Mouse (Mus musculus) CD8-positive naive resting alpha-beta T cell, adult 2 months (primary cell): ENCODE data around the gene Nfasc.

Experiments
- DNase-seq, 2 experiments: peaks; one replicate each; pipeline ENCODE4 v3.0.0; 2022; ENCODE audit warnings: low read depth in 2 of 2, low spot score in 2 of 2

Nfasc gene

DNA sequence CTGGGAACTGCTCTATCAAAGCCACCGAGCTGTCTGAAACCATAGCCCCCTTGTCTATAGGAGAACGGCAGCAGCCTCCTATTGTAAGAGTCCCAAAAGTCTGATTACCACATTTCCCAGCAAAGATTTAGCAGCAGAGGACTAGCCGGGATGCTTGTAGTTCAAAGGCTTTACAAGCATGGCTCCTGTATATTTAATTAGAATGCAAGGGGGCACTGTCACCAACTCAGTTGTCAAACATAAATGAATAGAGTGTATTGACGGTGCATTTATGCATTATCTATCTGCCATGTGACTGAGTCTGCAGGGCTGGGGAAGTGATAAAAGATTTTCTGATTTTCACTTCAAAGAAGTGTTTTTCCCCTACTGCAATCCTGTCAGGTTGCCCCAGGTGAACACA, 156.2 kb downstream of the Nfasc start:
- DNase-seq: no peak

DNA sequence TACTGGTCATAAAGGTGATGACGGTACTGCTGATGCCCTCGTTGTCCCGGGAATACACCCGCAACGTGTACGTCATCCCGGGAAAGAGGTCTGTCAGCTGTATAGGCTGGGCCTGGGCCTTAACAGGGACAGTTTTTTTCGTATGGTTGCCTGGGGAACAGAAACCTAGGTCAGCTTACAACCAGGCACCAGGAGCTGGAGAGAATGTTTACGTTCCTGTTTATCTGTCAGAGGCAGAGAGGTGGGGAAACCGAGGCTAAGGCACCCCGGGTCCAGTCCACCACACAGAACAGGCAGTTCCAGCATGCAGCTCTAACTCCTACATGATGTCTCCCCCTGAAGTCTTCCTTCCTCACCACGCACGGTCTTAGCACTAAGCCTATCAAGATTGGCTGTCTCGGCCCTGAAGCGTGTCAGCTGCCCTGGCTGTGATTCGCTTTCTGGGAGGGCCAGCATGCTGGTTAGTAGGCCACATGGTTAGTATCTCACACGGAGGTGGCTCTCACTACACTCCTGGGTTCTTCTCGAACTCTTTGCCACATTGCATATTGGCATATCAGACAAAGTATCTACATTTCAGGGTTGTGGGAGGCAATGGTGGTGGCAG, 158.5 kb downstream of the Nfasc start:
- no peak for DNase-seq

DNA sequence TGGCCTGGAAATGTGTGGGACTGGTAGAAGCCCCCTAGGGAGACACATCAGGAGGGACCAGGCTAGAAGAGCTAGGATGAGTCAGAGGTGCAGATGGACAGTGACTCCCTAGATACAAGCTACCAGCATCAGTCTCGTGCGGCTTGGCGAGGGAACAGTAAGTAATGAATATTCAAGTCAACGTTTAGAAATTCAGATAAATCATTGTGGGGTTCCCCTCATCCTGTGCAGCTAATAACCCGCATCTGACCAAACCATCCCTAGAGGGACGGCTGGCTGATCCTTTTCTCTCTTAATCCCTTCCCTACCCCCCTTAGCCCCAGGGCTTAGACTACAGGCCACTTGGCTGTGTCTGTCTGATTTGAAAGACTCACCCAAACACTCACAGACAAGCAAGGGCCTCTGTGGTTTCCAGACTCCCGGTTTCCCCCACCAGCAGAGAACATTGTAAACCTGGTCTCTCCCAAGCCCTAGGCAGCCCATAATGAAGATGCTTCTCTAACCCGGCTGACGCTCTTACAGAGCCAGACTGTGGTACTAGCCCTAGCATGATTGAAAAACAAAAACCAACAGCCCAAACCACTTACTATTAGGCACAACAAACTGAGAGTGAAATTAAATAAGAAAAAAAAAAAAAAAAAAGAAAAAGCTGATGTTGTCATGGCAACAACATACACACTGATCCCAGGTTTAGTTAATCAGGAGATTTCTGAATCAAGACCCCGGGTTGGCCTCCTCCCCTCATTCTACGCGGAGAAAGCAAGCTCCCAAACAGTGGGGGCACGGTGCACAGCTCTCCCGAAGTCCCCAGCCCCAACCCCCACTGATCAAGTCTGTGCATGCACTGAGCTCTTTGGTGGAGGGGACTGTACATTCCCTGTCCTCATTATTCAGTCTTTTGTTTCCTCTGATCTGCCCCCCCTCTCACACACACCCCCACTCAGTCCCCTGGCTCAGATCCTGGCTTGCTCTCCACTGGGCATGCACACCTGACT, 159.5 kb downstream of the Nfasc start:
- DNase-seq: no peak

DNA sequence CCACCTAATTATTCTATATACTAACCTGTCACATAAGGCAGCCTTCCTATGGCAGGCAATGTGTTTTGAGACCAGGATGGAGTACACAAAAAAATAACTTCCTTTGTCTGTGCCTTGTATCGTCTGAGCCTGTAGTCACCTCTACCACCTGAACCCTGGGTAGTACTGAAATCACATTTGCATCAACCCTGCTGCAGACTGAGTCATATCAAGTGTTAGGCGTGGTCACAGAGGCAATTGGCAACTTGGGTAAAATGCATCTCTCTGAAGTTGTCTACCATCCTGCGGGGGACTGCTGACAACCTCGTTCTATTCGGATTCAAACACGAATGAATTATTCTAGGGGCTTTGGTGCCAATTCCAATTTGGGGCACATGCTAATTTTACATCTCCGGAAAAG, 161.5 kb downstream of the Nfasc start:
- DNase-seq: no peak

DNA sequence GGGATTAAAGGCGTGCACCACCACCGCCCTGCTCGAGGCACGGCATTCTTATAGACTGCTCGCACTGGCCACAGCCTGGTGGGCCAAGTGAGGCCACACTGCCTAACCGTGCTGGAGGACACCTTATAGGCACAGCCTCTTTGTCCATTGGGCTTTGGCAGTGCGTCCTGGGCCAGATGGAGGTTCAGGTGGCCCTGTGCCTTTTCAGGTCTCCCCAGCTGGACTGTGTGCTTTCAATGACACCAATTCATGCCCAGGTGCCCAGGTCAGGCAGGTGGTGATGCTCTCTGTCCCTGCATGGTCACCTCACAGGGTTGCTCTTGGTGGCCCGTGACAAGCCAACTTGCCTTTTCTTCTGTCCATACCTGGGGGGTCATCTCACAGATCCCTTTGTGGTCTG, 164.8 kb downstream of the Nfasc start:
- DNase-seq: no peak

DNA sequence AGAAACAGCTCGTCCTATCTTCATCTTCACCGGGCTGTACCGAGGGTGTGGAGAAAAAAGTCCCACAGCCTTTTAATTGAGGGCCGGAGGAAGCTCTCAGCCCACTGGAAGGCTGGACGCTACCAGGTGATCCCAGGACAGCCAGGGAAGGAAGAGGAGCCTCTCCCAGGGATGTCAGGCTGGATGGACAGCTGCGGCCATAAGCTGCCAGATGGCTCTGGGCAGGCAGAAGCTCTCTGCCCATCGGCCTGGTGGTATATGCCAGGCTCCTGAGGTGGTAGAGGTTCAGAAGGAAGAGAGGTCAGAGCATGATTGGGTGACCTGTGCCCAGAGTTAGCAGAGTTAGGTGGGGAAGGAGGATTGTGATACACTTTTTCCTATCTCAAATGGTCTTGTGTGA, 168.7 kb downstream of the Nfasc start:
- DNase-seq: no peak

DNA sequence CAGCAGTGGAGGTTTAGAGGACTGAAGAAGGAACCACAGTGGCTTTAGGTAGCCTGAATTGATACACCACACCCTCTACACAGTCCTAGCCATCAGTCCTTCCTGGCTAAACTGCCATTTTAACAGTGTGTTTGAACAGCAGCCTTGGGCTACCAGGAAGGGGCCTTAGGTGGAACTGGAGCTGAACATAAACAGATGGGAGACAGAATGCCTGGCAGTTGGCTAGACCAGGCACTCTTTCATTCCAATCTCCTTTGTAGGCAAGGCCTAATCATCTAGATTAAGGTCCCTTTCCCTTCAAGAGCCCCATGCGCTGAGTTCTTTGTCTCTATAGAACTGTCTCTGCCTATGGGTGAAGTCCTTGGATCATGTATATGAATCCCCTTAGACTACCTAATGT, 170.0 kb downstream of the Nfasc start:
- no peak for DNase-seq

DNA sequence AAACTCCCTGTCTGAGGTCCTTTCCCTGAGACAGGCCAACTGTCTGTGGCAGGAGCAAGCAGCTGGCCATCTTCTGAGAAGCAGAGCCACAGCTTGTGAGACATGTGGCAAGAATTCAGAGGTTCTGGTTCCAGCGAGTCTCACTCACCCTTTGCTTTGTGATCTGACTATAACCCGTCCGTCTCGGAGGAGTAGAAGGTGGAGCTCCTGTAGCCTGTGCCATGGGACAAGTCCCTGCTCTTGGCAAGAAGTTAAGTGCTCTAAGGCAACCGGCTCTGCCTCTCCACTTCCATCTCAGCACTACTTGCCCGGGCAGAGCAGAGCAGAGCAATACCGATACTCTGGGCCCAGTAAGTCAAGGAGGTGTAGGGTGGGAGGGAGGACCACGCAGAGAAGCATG, 170.7 kb downstream of the Nfasc start:
- DNase-seq: no peak

DNA sequence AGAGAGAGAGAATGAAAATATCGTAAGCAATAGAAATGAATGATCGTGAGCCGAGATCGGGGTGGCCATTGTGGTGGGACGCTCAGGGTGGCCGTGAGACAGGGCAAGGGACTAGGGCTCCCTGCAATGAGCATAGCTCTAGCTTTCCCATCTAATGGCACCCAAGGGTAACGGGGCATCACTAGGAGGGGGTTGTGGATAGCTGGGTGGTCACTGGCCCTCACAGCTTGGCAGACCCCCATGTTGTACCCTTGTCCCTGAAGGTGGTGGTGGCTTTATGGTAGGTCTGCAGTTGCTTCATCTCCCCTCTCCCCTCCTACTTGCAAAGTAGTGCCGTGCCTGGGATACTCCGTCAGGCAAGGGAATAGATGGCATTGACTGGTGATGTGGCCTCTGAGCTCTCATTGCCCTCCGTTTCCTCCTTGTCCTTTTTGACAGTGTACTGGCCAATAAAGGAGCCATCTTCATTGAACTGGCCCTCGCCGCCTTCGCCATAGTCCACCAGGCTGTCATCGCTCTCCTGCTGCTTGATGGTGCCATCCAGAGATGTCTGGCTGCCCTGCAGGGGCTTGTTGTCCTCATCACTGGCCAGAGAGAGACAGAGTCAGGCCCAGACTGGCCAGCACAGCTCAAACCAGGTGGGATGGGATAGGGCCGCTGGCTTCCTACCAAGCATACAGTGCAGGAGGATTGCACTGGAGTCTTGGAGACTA, 171.4 kb downstream of the Nfasc start:
- DNase-seq: no peak

DNA sequence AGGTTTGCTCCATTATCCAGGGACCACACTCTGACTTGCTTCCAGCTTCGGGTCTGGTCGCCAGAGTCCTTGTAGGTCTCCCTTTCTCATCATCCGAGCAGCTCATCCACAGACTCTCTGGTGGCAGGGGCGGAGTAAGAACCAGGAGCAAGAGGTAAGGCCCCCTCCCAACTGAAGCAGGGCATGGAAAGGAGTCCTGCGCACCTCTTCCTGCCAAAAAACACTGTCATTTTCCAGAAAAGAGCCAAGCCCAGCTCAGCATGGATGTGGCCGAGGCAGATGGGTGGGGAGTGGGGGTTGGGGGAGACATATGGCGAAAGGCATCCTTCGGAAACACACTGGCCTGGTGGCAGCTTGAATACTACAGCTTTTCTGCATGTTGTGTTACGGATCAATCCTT, 172.1 kb downstream of the Nfasc start:
- DNase-seq: no peak

DNA sequence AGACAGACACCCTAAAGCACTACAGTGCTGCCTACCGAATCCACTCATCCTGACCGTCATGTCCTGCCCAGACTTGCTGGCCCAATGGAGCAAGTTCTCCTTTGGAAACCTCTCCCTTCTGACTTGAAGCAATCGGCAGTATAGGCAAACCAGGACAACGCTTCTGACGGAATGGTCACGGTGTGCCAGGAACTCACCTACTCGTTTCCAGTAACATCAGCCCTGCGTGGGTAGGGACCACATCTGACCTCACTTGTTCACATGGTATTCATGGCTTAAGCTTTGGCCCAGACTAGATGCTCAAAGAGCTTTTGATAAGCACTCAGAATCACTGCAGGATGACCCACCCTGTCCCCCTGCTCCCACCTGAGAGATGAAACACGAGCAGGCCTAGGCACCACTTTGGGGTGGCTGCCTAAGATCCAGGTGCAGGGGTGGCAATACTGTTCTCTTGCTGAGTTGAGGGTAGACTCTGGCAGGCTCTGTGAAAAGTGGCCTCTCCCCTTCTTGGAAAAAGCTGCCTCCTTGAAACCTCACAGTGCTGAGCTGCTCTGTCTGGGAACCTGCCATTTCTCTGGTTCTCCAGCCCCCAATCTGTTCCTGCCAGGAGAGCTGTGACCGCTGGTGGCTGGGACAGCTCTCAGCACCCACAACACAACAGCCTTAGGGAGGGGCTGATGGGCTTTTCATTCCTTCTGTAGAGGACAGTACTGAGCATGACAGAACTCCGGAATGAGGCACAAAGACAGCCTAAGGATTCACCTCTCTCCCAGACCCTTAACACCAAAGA, 174.1 kb downstream of the Nfasc start:
- DNase-seq: no peak

DNA sequence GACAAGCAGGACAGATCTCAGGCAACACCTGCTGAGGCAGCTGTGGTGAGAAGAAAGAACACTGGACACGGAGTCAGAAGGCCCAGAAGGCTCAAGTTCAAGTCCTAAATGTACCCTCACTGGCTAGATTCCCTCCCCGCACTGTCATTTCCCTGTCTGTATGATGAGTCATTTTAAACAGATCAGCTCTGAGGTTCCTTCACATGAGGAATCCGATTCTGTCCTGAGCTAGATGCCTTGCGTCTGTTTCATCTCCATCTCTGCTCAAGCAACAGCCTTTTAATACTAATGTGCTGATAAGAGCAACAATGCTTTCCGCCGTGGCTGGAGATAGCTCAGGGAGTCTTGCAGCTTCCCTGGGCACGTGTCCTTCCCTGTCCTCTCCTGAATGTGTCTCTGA, 175.8 kb downstream of the Nfasc start:
- DNase-seq: no peak

DNA sequence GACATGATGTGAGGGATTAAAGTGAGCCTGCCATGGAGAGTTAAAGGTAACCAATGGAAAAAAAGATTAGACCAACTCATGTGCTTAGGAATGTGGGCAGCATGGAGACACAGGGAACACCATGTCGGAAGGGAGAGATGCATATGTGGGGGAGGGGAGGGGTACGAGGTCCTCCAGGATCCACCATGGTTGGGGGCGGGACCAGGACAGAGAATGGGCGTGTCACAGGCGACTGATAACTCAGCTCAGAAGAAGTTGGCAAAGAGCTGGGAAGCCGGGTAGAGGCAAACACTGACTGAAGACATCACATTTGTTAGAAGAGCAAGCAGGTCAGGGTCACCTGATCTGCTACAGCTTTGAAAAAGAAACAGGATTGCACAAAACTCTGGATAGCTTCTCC, 176.7 kb downstream of the Nfasc start:
- no peak for DNase-seq

DNA sequence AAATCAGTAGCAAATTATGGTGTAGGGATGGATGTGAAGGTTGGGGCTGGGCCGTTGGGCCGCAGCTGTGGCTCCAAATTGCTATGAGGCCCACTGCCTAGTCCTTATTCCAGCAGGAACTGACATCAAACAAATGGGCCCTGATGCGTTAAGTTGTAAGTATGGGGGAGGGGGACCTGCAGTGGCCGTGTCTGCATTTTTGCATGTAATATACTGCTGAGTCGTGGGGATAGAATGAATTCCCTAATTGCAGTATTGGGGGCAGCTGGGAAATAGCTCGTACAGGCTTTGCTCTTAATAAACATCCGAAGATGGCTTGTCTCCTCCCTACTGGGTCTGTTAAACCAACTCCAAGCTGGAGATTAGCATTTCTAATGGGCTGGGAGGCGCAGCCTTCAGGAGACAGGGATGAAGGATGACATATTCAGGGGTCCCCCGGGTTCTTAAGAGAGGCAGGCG, 179.2 kb downstream of the Nfasc start:
- DNase-seq: no peak

DNA sequence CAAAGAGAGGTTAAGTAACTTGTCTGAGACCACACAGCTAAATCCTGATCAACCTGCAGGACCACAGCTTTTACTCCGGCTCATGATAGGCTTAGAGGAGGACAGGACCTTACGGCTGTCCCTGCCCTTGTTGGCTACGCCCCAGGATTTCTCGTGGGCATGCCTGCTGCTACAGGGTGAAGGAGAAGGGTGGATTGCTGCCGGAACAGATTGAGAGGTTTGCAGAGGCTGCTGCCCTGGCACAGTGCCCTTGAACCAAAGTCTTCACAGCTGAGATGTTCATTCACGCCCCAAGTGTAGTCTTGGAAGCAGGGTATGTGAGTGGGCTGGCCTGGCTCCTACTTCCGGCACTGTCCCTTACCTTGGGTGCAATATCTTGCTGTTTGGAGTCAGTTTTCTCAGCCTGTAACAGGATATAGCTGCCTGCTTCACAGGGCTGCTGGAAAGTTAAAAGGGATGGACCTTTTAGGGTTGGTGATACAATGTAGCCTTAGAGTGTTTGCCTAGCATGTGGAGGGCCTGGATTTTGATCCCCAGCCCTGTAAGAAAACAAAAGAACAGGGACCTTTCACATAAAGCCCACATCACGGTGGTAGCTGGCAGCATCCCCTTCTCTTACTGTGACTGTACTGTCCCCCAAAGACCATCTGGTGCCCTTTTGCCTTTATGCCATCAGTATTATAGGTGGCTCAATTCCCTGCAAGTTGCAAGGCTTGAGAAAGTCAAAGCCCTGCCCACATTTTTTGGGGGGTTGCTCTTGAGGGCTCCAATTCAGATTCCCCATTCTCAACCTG, 180.5 kb downstream of the Nfasc start:
- no peak for DNase-seq

DNA sequence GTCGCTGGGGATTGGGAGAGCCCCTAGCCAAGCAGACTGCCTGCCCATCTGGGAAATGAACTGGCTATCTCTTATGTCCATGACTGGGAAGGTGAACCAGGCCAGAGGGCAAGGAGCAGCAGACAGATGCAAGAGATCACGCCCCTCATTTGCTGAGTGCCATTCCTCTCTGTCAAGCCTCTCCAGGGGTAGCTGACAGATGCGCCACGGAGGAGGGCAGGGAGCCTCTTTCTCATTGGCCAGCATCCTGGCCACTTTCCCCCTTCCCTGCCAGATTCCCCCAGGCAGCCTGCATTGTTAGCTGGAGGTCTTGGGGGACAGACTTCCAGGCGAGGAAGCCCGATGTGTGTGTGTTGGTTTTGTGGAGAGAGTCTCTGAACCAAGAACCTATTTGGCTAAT, 182.6 kb downstream of the Nfasc start:
- DNase-seq: no peak

DNA sequence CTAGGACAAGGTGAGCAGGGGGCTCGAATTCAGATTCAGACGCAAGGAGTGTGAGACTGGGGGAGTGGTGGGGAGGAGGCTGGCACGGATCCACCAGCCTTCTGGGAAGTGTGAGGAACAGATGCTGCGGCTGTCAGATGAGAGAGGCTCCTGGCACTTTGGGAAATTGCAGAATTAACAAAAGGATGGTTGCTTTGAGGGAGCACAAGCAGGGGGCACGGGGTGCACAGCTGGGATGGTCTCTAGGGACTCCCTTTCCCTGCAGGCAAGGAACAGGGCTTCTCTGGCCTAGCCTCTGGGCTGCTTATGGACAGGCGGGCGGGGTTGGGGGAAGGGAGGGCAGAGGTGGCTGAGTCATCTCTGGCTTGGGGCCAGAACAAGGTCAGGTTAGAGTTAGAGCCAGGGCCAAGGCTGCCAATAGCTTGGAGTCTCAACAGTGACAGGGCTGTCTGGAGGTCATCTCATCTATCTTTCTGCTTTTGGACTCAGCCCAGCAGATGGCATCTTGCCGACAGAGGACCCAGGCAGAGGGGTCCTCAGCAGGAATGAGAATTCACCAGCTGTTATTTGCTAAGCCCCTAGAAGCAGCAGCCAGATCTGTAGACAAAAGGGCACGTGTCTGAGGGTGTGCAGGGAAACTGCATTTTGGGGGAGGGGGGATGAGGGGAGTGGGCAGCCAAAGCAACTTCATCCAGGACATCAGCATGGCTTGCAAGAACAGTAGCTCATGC, 183.5 kb downstream of the Nfasc start:
- no peak for DNase-seq

DNA sequence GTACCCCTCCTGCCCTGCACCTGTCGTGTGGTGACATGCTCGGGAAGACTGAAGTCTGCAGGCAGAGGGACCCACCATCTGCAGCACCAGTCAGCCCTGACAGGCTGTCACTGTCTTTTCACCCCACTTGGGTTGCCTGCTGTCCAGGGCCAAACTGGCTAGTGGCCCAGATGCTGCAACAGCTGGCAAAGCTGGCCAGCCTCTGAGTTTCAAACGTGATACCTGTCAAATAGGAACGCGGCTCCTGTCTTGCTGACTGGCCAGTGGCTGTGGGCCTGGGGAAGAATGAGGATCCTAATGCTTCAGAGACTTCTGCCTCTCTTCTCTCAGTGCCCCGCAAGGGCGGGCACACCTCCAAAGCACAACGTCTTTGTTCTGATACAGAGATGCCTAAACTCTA, 197.8 kb downstream of the Nfasc start:
- DNase-seq: no peak

DNA sequence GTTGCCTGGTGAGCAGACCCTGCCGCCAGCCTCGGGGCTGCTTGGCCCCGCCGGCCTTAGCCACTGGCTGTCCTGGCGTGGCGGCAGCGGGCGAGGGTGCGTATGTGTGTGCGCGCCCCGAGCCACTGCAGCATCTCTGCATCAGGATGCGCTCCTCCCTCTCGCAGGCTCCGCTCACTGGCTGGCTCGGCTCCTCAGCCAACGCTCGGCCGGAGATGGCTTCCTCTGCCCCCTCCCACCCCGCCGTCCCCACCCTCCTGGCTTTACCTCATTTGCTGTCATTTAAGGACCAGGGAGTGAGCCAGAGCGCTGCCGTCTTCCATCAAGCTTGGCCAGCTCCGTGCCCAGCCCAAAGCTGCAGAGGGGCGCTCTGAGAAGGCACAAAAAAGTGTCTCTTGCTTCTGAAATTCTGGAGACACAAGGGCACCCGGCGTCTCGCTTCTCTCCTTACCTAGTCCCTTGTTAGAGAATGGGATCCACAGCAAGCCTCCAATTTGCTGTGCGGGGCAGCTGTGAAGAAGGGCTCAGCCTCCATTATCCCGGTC, 198.8 kb downstream of the Nfasc start, which contains the start of gene Cntn2:
Gene Cntn2 (minus strand): TSS at position 495 of the 545 bp plus-strand sequence.
- no peak for DNase-seq
